Mouse (Mus musculus): ENCODE results near the gene Rasef.
"Not testable (repeated sequence)": the region's sequence is repeated elsewhere in the genome, so short reads cannot be mapped to it uniquely, and the experiment has no call there.

The Rasef gene

GRCm38 (mm10) chr4:73790260-73791185 is at the start of gene Rasef:
Rasef (minus strand) TSS chr4:73790994.
- peak; percentile 41 for DNase-seq (ENCODE audit: low spot score)

- no peak for DNase-seq (ENCODE audit: low spot score)
Observed at GRCm38 (mm10) chr4:73826587-73826986, 35.8 kb upstream of the Rasef start.

- no peak for DNase-seq (ENCODE audit: low spot score)
Observed at GRCm38 (mm10) chr4:73791186-73791540, 369 bp upstream of the Rasef start.

GRCm38 (mm10) chr4:73789534-73789933 is 1.3 kb downstream of the Rasef start:
- no peak for DNase-seq (ENCODE audit: low spot score)

GRCm38 (mm10) chr4:73788076-73788730 is 2.6 kb downstream of the Rasef start:
- no peak for DNase-seq (ENCODE audit: low spot score)

GRCm38 (mm10) chr4:73784147-73784546 is 6.6 kb downstream of the Rasef start:
- DNase-seq (ENCODE audit: low spot score) = no peak

GRCm38 (mm10) chr4:73781061-73781460 is 9.7 kb downstream of the Rasef start:
- no peak for DNase-seq (ENCODE audit: low spot score)

GRCm38 (mm10) chr4:73775266-73775665 is 15.5 kb downstream of the Rasef start:
- DNase-seq (ENCODE audit: low spot score) = no peak

GRCm38 (mm10) chr4:73773831-73774810 is 16.7 kb downstream of the Rasef start:
- DNase-seq (ENCODE audit: low spot score) = no peak

- no peak for DNase-seq (ENCODE audit: low spot score)
Observed at GRCm38 (mm10) chr4:73772028-73772427, 18.8 kb downstream of the Rasef start.

GRCm38 (mm10) chr4:73770592-73770991 is 20.2 kb downstream of the Rasef start:
- DNase-seq (ENCODE audit: low spot score) = no peak

- DNase-seq (ENCODE audit: low spot score) = no peak
Observed at GRCm38 (mm10) chr4:73768156-73768555, 22.6 kb downstream of the Rasef start.

GRCm38 (mm10) chr4:73748219-73748618 is 42.6 kb downstream of the Rasef start:
- no peak for DNase-seq (ENCODE audit: low spot score)

GRCm38 (mm10) chr4:73739439-73739838 is 51.4 kb downstream of the Rasef start:
- DNase-seq (ENCODE audit: low spot score) = no peak

GRCm38 (mm10) chr4:73719819-73720218 is 71.0 kb downstream of the Rasef start:
- DNase-seq (ENCODE audit: low spot score) = no peak

GRCm38 (mm10) chr4:73718761-73719160 is 72.0 kb downstream of the Rasef start:
- no peak for DNase-seq (ENCODE audit: low spot score)

- DNase-seq (ENCODE audit: low spot score) = not testable (repeated sequence)
Observed at GRCm38 (mm10) chr4:73683216-73683615, 107.6 kb downstream of the Rasef start, which contains the start of gene Gm428. Gm428 (plus strand) TSS chr4:73683516.

- DNase-seq (ENCODE audit: low spot score) = not testable (repeated sequence)
Observed at GRCm38 (mm10) chr4:73668054-73668453, 122.7 kb downstream of the Rasef start, which contains the start of gene Gm11239. Gm11239 (plus strand) TSS chr4:73668354.
